Comparison of ENCODE assay signal across 14 mouse cellular contexts in the genomic region with DNA sequence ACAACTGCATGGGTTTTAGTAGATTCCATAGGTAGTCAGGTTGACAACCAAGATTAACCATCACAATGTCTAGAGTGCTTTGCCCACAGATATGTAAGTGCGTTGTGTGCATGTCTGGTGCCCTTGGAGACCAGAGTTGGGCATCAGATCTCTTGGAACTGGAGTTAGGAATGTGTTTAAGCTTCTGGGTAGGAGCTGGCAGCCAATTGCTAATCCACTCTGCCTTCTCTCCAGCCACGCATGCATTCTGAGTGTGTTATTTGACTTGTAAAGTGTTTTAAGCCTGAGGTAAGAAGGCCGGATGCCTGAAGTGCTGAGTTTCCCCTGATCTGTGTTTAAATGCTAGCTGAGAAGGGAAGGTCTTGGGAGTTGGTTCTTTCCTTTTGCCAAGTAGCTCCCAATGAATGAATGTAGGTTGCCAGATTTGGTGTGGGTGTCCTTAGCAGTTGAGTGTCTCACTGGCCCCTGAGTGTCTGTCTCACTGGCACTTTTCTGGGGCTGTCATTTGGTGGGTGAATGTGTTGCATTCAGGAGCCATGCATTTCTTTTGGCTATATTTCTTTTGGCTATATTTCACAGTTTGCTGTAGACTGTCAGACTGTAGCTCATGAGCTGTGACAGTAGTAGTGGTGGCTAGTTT. TPM values are rescaled to one million over a fixed set of nuclear protein-coding genes. Genes with fewer than 3 reads are reported as not detected.
DNase-seq lines count a peak whose midpoint lies in the region; ATAC-seq and TF ChIP-seq lines count a peak whose summit lies in the region.
"Had no signal": no experiment of that assay in that cellular context is flagged by ENCODE, and none has a peak within 500 bp of the region (broad histone marks: within the 10 kb centered on the region; RNA-seq: fewer than 3 reads in every experiment).

No protein-coding gene starts in this region.

- peak; percentile 53; the same call in 1 of the 2 replicates for ATAC-seq in forebrain, postnatal 0 days
- ATAC-seq in forebrain, embryonic 11.5 days (replicated peaks; ENCODE audit: low FRiP score) = no peak
- ATAC-seq: inflammation-experienced regulatory T-cells, adult 6 months had no signal

- H3K36me3 ChIP-seq in forebrain, postnatal 0 days (ENCODE audit: insufficient read depth) = no peaks in the 10 kb centered on the region
- no peaks in the 10 kb centered on the region for H3K36me3 ChIP-seq in forebrain, embryonic 11.5 days (ENCODE audit: control insufficient read depth, insufficient read depth, low read length)
- H3K36me3 ChIP-seq: midbrain, embryonic 10.5 days had no signal

- H3K27ac ChIP-seq in forebrain, postnatal 0 days (ENCODE audit: low read depth, low read length) = no peak overlapping the region
- H3K27ac ChIP-seq in forebrain, embryonic 11.5 days (ENCODE audit: low read depth, low read length) = no peak overlapping the region
- H3K27ac ChIP-seq: midbrain, embryonic 10.5 days had no signal

- H3K4me3 ChIP-seq in forebrain, postnatal 0 days (ENCODE audit: low read depth, low read length) = no peak overlapping the region
- no peak overlapping the region for H3K4me3 ChIP-seq in forebrain, embryonic 11.5 days (ENCODE audit: low read depth, low read length)
- H3K4me3 ChIP-seq: midbrain, embryonic 10.5 days had no signal

- H3K4me1 ChIP-seq in forebrain, postnatal 0 days (ENCODE audit: insufficient read depth) = no peaks in the 10 kb centered on the region
- H3K4me1 ChIP-seq in forebrain, embryonic 11.5 days (replicated peaks; ENCODE audit: control insufficient read depth, insufficient read depth, low read length) = no peaks in the 10 kb centered on the region

- no peak for TF ChIP-seq CTCF in forebrain, postnatal 0 days (IDR thresholded peaks at IDR 0.05; ENCODE audit: low read depth)

- H3K9me3 ChIP-seq in forebrain, postnatal 0 days (ENCODE audit: low read length) = no peaks in the 10 kb centered on the region
- H3K9me3 ChIP-seq in forebrain, embryonic 11.5 days (ENCODE audit: control insufficient read depth, low read length) = no peaks in the 10 kb centered on the region
- H3K9me3 ChIP-seq: midbrain, embryonic 10.5 days had no signal

- no peaks in the 10 kb centered on the region for H3K27me3 ChIP-seq in forebrain, postnatal 0 days (ENCODE audit: insufficient read depth, low read length)
- no peaks in the 10 kb centered on the region for H3K27me3 ChIP-seq in forebrain, embryonic 11.5 days (ENCODE audit: control insufficient read depth, insufficient read depth, low read length)

- WGBS in forebrain, postnatal 0 days = 55% methylated on average over 3 of the region's 3 CpGs
- 90% methylated on average over 3 of the region's 3 CpGs for WGBS in forebrain, embryonic 11.5 days

- DNase-seq in forebrain, postnatal 0 days = peak; percentile 20
- DNase-seq in forebrain, embryonic 11.5 days (ENCODE audit: low spot score) = no peak
- DNase-seq in left cerebral cortex, adult 18-20 months (ENCODE audit: low spot score in 2 of 2) = peak; percentile 23 to 32
- no peak for DNase-seq in left cerebral cortex, postnatal 14 days (ENCODE audit: low spot score in 2 of 2)
- peak; percentile 56 for DNase-seq in fibroblast of lung, adult 2 months (ENCODE audit: low read depth)
- DNase-seq in lung, postnatal 25 days (ENCODE audit: low spot score) = peak; percentile 54
- DNase-seq in testis, postnatal 14 days (ENCODE audit: low spot score) = no peak
- no peak for DNase-seq in cerebellum, postnatal 14 days
- DNase-seq: cerebellum, postnatal 25 days; gastrocnemius, postnatal 36 days; left cerebral cortex, postnatal 4 days; lung, embryonic 14.5 days had no signal

- no peak overlapping the region for H3K9ac ChIP-seq in forebrain, postnatal 0 days
- H3K9ac ChIP-seq in forebrain, embryonic 11.5 days (ENCODE audit: low read length) = no peak overlapping the region
- H3K9ac ChIP-seq: lung, embryonic 14.5 days had no signal

- intact Hi-C loops in left cerebral cortex, postnatal 14 days (cut with DNase I) = no loop called here

- no peak overlapping the region for H3K4me2 ChIP-seq in forebrain, postnatal 0 days (ENCODE audit: low read depth)
- no peak overlapping the region for H3K4me2 ChIP-seq in forebrain, embryonic 11.5 days (ENCODE audit: low read depth, low read length, severe bottlenecking)
- H3K4me2 ChIP-seq: lung, embryonic 14.5 days had no signal

RNA-seq across cellular contexts. Expression of a gene that starts 26.3 kb away (rescaled TPM):
- 24.7 and 25.8 TPM in 2 replicates for total RNA-seq in forebrain, postnatal 0 days (2014; rRNA removed)
- polyA plus RNA-seq in forebrain, postnatal 0 days (2015; fragmentation: Nextera tagmentation; extraction: Ambion mirVana) = 16.8 and 25.2 TPM in 2 replicates
- 38.2 and 41.3 TPM in 2 replicates for polyA plus RNA-seq in forebrain, embryonic 11.5 days (2014; fragmentation: Nextera tagmentation; extraction: Ambion mirVana)
- 10 to 100 TPM; 44.5 to 48.7 TPM for total RNA-seq in left cerebral cortex, adult 18-20 months (2021)
- total RNA-seq in left cerebral cortex, postnatal 14 days (2021) = 10 to 100 TPM; 42.5 to 42.8 TPM

Comparison
In these comparisons a context has a peak if more than half of its experiments do, and no peak if none do; other contexts are left out.
1. DNase-seq: peak in forebrain, postnatal 0 days (single experiment), left cerebral cortex, adult 18-20 months (2 of 2), fibroblast of lung, adult 2 months (single experiment) and lung, postnatal 25 days (single experiment); none in forebrain, embryonic 11.5 days (single experiment), left cerebral cortex, postnatal 14 days (0 of 2), testis, postnatal 14 days (single experiment) and cerebellum, postnatal 14 days (0 of 2).